Mouse (Mus musculus): ENCODE results near the gene Galk1. TPM values are rescaled to one million over a fixed set of nuclear protein-coding genes. Genes with fewer than 3 reads are reported as not detected.

Galk1 gene
- total and polyA plus RNA-seq, 2 experiments from 2014 or later, result 44.0 to 47.7 TPM

DNA sequence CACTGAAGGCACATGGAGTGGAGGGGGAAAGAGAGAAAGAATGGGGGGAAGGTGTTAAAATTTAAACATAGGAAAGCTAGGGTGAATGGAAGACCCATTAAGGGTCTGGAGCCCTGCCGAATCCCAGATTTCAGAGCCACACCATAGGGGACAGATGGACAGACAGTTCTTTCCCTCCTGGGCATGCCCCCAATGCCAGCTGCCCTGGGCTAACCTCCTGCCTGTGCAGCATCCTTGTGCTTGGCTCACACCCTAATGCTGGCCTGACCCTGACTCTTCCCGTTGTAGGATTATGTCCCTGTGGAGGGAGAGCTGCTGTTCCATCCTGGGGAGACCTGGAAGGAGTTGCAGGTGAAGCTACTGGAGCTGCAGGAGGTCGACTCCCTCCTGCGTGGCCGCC is 14.9 kb downstream of the Galk1 start:
- WGBS, result 56% methylated on average over 5 of the region's 5 CpGs
- no peaks in the 10 kb centered on the region for H3K4me1 ChIP-seq (ENCODE audit: insufficient read depth, low read length)
- no peak overlapping the region for H3K4me3 ChIP-seq (ENCODE audit: low read depth, low read length)
- H3K9ac ChIP-seq (replicated peaks; ENCODE audit: low read length, poor library complexity, severe bottlenecking), result no peak overlapping the region
- H3K27ac ChIP-seq (ENCODE audit: low read depth, low read length), result no peak overlapping the region
- TF ChIP-seq CTCF (IDR thresholded peaks at IDR 0.05), result no peak
- no peak overlapping the region for H3K4me2 ChIP-seq (ENCODE audit: low read depth, low read length, poor library complexity, severe bottlenecking)
- ATAC-seq (ENCODE audit: low FRiP score) (no peak), DNase-seq (ENCODE audit: low spot score) (no peak)
- H3K36me3 ChIP-seq (ENCODE audit: insufficient read depth, low read length), result no peaks in the 10 kb centered on the region
- H3K27me3 ChIP-seq (ENCODE audit: insufficient read depth, low read length), result no peaks in the 10 kb centered on the region
- no peaks in the 10 kb centered on the region for H3K9me3 ChIP-seq (ENCODE audit: low read length)

DNA sequence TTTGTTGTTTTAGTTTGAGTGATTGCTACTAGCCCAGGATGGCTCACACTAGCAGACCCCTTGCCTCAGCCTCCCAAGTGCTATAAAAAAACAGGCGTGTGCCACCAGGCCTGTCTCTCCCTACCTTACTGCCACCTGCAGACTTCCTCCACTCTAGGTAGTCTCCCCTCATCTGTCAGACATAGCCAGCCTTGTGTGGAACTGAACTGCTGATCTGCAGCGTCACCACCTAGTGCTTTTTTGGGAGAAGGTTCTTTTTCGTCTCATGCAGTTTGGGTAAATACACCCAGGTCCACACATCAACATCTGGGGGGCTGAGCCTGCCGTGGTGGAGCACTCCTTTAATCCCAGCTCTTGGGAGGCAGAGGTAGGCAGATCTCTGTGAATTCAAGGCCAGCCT is 15.5 kb downstream of the Galk1 start:
- TF ChIP-seq CTCF (IDR thresholded peaks at IDR 0.05), result no peak
- 79% methylated on average over 4 of the region's 4 CpGs for WGBS
- Histone ChIP-seq H3K36me3 (ENCODE audit: insufficient read depth, low read length) (no peaks in the 10 kb centered on the region), H3K9me3 (ENCODE audit: low read length) (no peaks in the 10 kb centered on the region), H3K27me3 (ENCODE audit: insufficient read depth, low read length) (no peaks in the 10 kb centered on the region), H3K4me1 (ENCODE audit: insufficient read depth, low read length) (no peaks in the 10 kb centered on the region), H3K4me3 (ENCODE audit: low read depth, low read length) (no peak overlapping the region), H3K9ac (replicated peaks; ENCODE audit: low read length, poor library complexity, severe bottlenecking) (0 out of 2 replicates have a peak overlapping the region, but pooled peaks have one; percentile 19), H3K4me2 (ENCODE audit: low read depth, low read length, poor library complexity, severe bottlenecking) (no peak overlapping the region), H3K27ac (ENCODE audit: low read depth, low read length) (no peak overlapping the region)
- ATAC-seq (ENCODE audit: low FRiP score) (no peak), DNase-seq (ENCODE audit: low spot score) (no peak)

DNA sequence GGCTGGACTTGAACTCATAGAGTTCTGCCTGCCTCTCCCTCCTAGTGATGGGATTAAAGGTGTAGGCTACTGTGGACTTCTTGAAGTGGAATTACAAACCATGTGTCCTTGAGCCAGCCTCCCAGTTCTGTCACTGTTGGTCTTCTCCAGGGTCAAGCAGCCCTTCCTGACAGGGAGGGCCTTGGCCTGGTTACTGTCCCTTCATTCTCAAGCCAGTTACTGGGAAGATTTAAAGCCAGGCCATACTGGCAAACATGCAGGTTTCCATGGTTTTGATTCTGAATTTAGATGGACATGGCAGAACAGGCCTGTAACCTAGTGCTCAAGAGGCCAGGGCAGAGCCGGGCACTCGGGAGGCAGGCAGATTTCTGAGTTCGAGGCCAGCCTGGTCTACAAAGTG is 17.3 kb downstream of the Galk1 start:
- 93% methylated on average over 3 of the region's 3 CpGs for WGBS
- no peak overlapping the region for H3K4me2 ChIP-seq (ENCODE audit: low read depth, low read length, poor library complexity, severe bottlenecking)
- H3K4me3 ChIP-seq (ENCODE audit: low read depth, low read length), result no peak overlapping the region
- DNase-seq (ENCODE audit: low spot score), result no peak
- no peak for TF ChIP-seq CTCF (IDR thresholded peaks at IDR 0.05)
- no peak for ATAC-seq (ENCODE audit: low FRiP score)
- H3K4me1 ChIP-seq (ENCODE audit: insufficient read depth, low read length), result no peaks in the 10 kb centered on the region
- no peaks in the 10 kb centered on the region for H3K27me3 ChIP-seq (ENCODE audit: insufficient read depth, low read length)
- no peaks in the 10 kb centered on the region for H3K36me3 ChIP-seq (ENCODE audit: insufficient read depth, low read length)
- no peak overlapping the region for H3K27ac ChIP-seq (ENCODE audit: low read depth, low read length)
- no peak overlapping the region for H3K9ac ChIP-seq (replicated peaks; ENCODE audit: low read length, poor library complexity, severe bottlenecking)
- H3K9me3 ChIP-seq (ENCODE audit: low read length), result no peaks in the 10 kb centered on the region

DNA sequence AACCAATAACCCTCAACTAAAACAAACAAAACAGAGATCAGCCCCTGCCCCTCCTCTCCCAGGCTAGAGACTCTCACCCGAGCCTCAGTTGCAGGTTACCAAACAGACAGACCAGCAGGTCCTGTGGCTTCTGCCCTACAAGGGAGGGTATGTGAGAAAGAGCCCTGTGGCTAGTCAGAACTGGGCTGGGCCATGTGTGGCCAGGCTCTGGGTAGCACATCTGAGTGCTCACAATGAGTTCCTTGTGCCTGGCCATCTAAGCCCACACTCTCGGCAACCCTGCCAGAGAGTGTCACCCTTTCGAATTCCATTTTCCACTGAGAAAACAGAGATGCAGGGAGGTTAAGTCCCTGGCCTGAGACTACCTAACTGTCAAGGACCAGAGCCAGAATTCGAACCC is 20.4 kb downstream of the Galk1 start:
- ATAC-seq (ENCODE audit: low FRiP score) (no peak), DNase-seq (ENCODE audit: low spot score) (no peak)
- TF ChIP-seq CTCF (IDR thresholded peaks at IDR 0.05), result no peak
- no peaks in the 10 kb centered on the region for H3K9me3 ChIP-seq (ENCODE audit: low read length)
- H3K27ac ChIP-seq (ENCODE audit: low read depth, low read length), result no peak overlapping the region
- H3K9ac ChIP-seq (replicated peaks; ENCODE audit: low read length, poor library complexity, severe bottlenecking), result no peak overlapping the region
- no peaks in the 10 kb centered on the region for H3K4me1 ChIP-seq (ENCODE audit: insufficient read depth, low read length)
- 69% methylated on average over 4 of the region's 4 CpGs for WGBS
- H3K4me3 ChIP-seq (ENCODE audit: low read depth, low read length), result no peak overlapping the region
- H3K36me3 ChIP-seq (ENCODE audit: insufficient read depth, low read length), result no peaks in the 10 kb centered on the region
- H3K27me3 ChIP-seq (ENCODE audit: insufficient read depth, low read length), result no peaks in the 10 kb centered on the region
- H3K4me2 ChIP-seq (ENCODE audit: low read depth, low read length, poor library complexity, severe bottlenecking), result no peak overlapping the region

DNA sequence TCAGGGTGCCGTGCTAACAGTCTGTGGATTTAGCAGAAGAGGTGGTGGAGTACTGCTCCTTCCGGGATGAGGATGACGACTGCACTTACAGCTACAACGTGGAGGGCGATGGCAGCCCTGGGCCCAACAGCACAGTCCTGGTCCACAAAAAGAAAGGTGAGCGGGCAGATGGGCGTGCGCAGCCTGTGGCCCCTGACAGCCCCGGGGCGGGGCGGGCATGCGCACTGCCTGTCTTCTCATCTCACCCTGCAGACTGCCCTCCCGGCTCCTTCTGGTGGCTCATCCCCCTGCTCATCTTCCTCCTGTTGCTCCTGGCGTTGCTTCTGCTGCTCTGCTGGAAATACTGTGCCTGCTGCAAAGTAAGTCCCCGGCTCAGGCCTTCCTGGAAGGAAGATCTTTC is 22.8 kb downstream of the Galk1 start:
- Histone ChIP-seq H3K36me3 (ENCODE audit: insufficient read depth, low read length) (no peaks in the 10 kb centered on the region), H3K9ac (replicated peaks; ENCODE audit: low read length, poor library complexity, severe bottlenecking) (no peak overlapping the region), H3K27me3 (ENCODE audit: insufficient read depth, low read length) (no peaks in the 10 kb centered on the region), H3K4me1 (ENCODE audit: insufficient read depth, low read length) (no peaks in the 10 kb centered on the region), H3K27ac (ENCODE audit: low read depth, low read length) (no peak overlapping the region), H3K9me3 (ENCODE audit: low read length) (no peaks in the 10 kb centered on the region), H3K4me2 (ENCODE audit: low read depth, low read length, poor library complexity, severe bottlenecking) (no peak overlapping the region), H3K4me3 (ENCODE audit: low read depth, low read length) (no peak overlapping the region)
- no peak for TF ChIP-seq CTCF (IDR thresholded peaks at IDR 0.05)
- ATAC-seq (ENCODE audit: low FRiP score), result no peak
- no peak for DNase-seq (ENCODE audit: low spot score)
- 40% methylated on average over 15 of the region's 15 CpGs for WGBS

DNA sequence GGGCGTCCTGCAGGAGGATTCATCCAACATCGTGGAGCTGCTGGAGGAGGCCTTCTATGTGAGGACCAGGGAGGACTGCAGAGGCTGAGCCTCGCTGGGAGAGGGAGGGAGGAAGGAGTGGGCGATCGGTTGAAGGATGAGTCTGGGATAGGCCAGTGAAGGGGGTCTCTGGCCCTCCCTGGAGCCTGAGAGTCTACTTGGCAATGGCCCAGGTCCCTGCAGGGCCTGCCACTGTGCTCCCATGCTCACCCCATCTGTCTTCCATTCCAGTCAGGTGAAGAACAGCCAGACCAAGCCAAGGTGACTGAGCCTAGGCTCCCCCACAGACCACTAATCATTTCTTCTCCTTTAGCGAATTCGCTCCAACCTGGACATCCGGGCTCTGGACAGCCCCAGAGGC is 29.2 kb downstream of the Galk1 start:
- no peak for DNase-seq (ENCODE audit: low spot score)
- H3K4me3 ChIP-seq (ENCODE audit: low read depth, low read length), result no peak overlapping the region

More for the DNA sequence above, 29.2 kb downstream of the Galk1 start:
- no peak for TF ChIP-seq CTCF (IDR thresholded peaks at IDR 0.05)
- ATAC-seq (ENCODE audit: low FRiP score), result no peak
- no peaks in the 10 kb centered on the region for H3K27me3 ChIP-seq (ENCODE audit: insufficient read depth, low read length)
- H3K4me2 ChIP-seq (ENCODE audit: low read depth, low read length, poor library complexity, severe bottlenecking), result no peak overlapping the region
- WGBS, result 86% methylated on average over 7 of the region's 8 CpGs
- H3K9ac ChIP-seq (replicated peaks; ENCODE audit: low read length, poor library complexity, severe bottlenecking), result no peak overlapping the region
- H3K27ac ChIP-seq (ENCODE audit: low read depth, low read length), result no peak overlapping the region
- no peaks in the 10 kb centered on the region for H3K36me3 ChIP-seq (ENCODE audit: insufficient read depth, low read length)
- no peaks in the 10 kb centered on the region for H3K9me3 ChIP-seq (ENCODE audit: low read length)
- no peaks in the 10 kb centered on the region for H3K4me1 ChIP-seq (ENCODE audit: insufficient read depth, low read length)
